Mouse (Mus musculus): Measurements from ENCODE around the gene Ubl4a. TPM values are rescaled to one million over a fixed set of nuclear protein-coding genes. Genes with fewer than 3 reads are reported as not detected.

The Ubl4a gene
- total RNA-seq (2014; rRNA removed) (14.0 and 17.0 TPM in 2 replicates), polyA plus RNA-seq (2012; rRNA removed) (29.2 and 33.6 TPM in 2 replicates)

GRCm38 (mm10) chrX:74372888-74373549 lies at the start of gene Ubl4a, which contains the start of gene Slc10a3:
Gene Ubl4a (minus strand): TSS chrX:74373218.
Gene Slc10a3 (minus strand): TSS chrX:74373349.
- H3K27ac ChIP-seq (replicated peaks; ENCODE audit: insufficient read depth, low read depth, low read length): peak within 1 kb of the TSS; percentile 29
- peak; percentile 76; the same call in 1 of the 2 replicates for TF ChIP-seq POLR2A (IDR thresholded peaks at IDR 0.05; ENCODE audit: extremely low read depth, insufficient read depth, low read length)
- TF ChIP-seq CTCF (IDR thresholded peaks at IDR 0.05; ENCODE audit: low read depth, low read length): no peak
- peak within 1 kb of the TSS; percentile 79 for H3K9ac ChIP-seq (ENCODE audit: low read depth, low read length)
- no peaks in the 10 kb centered on the region for H3K79me2 ChIP-seq (ENCODE audit: control insufficient read depth, insufficient read depth, low read length)
- DNase-seq (ENCODE audit: extremely low read depth, low read depth, low spot score): peak; percentile 90
- 1% methylated on average over 30 of the region's 32 CpGs for WGBS
- peaks cover 3% of the 10 kb centered on the region; the same call in 1 of the 2 replicates for H3K4me1 ChIP-seq (ENCODE audit: control insufficient read depth, insufficient read depth, low read length)
- no peaks in the 10 kb centered on the region for H3K36me3 ChIP-seq (ENCODE audit: control insufficient read depth, insufficient read depth, low read length)
- no peaks in the 10 kb centered on the region for H3K27me3 ChIP-seq (ENCODE audit: control insufficient read depth, insufficient read depth, low read length)
- H3K4me3 ChIP-seq (ENCODE audit: insufficient read depth, low read depth, low read length): peak within 1 kb of the TSS; percentile 80

GRCm38 (mm10) chrX:74413377-74413776 lies 40.4 kb upstream of the Ubl4a start:
- no peaks in the 10 kb centered on the region for H3K27me3 ChIP-seq (ENCODE audit: control insufficient read depth, insufficient read depth, low read length)
- DNase-seq (ENCODE audit: extremely low read depth, low read depth, low spot score): peak; percentile 48
- H3K4me1 ChIP-seq (ENCODE audit: control insufficient read depth, insufficient read depth, low read length): no peaks in the 10 kb centered on the region
- no peaks in the 10 kb centered on the region for H3K79me2 ChIP-seq (ENCODE audit: control insufficient read depth, insufficient read depth, low read length)
- TF ChIP-seq CTCF (IDR thresholded peaks at IDR 0.05; ENCODE audit: low read depth, low read length): peak; percentile 60
- no peak for TF ChIP-seq POLR2A (IDR thresholded peaks at IDR 0.05; ENCODE audit: extremely low read depth, insufficient read depth, low read length)
- H3K27ac ChIP-seq (replicated peaks; ENCODE audit: insufficient read depth, low read depth, low read length): no peak overlapping the region
- H3K4me3 ChIP-seq (ENCODE audit: insufficient read depth, low read depth, low read length): no peak overlapping the region
- no peak overlapping the region for H3K9ac ChIP-seq (ENCODE audit: low read depth, low read length)
- no peaks in the 10 kb centered on the region for H3K36me3 ChIP-seq (ENCODE audit: control insufficient read depth, insufficient read depth, low read length)

GRCm38 (mm10) chrX:74408340-74408739 lies 35.3 kb upstream of the Ubl4a start:
- DNase-seq (ENCODE audit: extremely low read depth, low read depth, low spot score): no peak
- H3K4me1 ChIP-seq (ENCODE audit: control insufficient read depth, insufficient read depth, low read length): no peaks in the 10 kb centered on the region
- H3K9ac ChIP-seq (ENCODE audit: low read depth, low read length): no peak overlapping the region
- no peak overlapping the region for H3K4me3 ChIP-seq (ENCODE audit: insufficient read depth, low read depth, low read length)
- H3K27ac ChIP-seq (replicated peaks; ENCODE audit: insufficient read depth, low read depth, low read length): no peak overlapping the region
- no peaks in the 10 kb centered on the region for H3K36me3 ChIP-seq (ENCODE audit: control insufficient read depth, insufficient read depth, low read length)
- no peaks in the 10 kb centered on the region for H3K79me2 ChIP-seq (ENCODE audit: control insufficient read depth, insufficient read depth, low read length)
- TF ChIP-seq POLR2A (IDR thresholded peaks at IDR 0.05; ENCODE audit: extremely low read depth, insufficient read depth, low read length) (no peak), CTCF (IDR thresholded peaks at IDR 0.05; ENCODE audit: low read depth, low read length) (no peak)
- WGBS: 90% methylated on average over 2 of the region's 2 CpGs
- H3K27me3 ChIP-seq (ENCODE audit: control insufficient read depth, insufficient read depth, low read length): no peaks in the 10 kb centered on the region

GRCm38 (mm10) chrX:74400136-74400535 lies 27.1 kb upstream of the Ubl4a start:
- no peak overlapping the region for H3K9ac ChIP-seq (ENCODE audit: low read depth, low read length)
- TF ChIP-seq POLR2A (IDR thresholded peaks at IDR 0.05; ENCODE audit: extremely low read depth, insufficient read depth, low read length): no peak
- H3K27me3 ChIP-seq (ENCODE audit: control insufficient read depth, insufficient read depth, low read length): no peaks in the 10 kb centered on the region
- DNase-seq (ENCODE audit: extremely low read depth, low read depth, low spot score): no peak
- WGBS: 86% methylated on average over 3 of the region's 3 CpGs
- no peaks in the 10 kb centered on the region for H3K36me3 ChIP-seq (ENCODE audit: control insufficient read depth, insufficient read depth, low read length)
- no peaks in the 10 kb centered on the region for H3K79me2 ChIP-seq (ENCODE audit: control insufficient read depth, insufficient read depth, low read length)
- no peak overlapping the region for H3K4me3 ChIP-seq (ENCODE audit: insufficient read depth, low read depth, low read length)
- no peak overlapping the region for H3K27ac ChIP-seq (replicated peaks; ENCODE audit: insufficient read depth, low read depth, low read length)
- no peaks in the 10 kb centered on the region for H3K4me1 ChIP-seq (ENCODE audit: control insufficient read depth, insufficient read depth, low read length)

- TF ChIP-seq POLR2A (IDR thresholded peaks at IDR 0.05; ENCODE audit: extremely low read depth, insufficient read depth, low read length) (peak; percentile 64), CTCF (IDR thresholded peaks at IDR 0.05; ENCODE audit: low read depth, low read length) (peak; percentile 59)
Observed at GRCm38 (mm10) chrX:74392535-74393443, 19.8 kb upstream of the Ubl4a start, which contains the start of the genes Fam3a and Ikbkg. Gene Fam3a (minus strand): TSS chrX:74393272. Gene Ikbkg (plus strand): TSS chrX:74393290.

More at GRCm38 (mm10) chrX:74392535-74393443, 19.8 kb upstream of the Ubl4a start, which contains the start of the genes Fam3a and Ikbkg:
- Histone ChIP-seq H3K9ac (ENCODE audit: low read depth, low read length) (peak within 1 kb of the TSS; percentile 76), H3K4me3 (ENCODE audit: insufficient read depth, low read depth, low read length) (peak within 1 kb of the TSS; percentile 88), H3K36me3 (ENCODE audit: control insufficient read depth, insufficient read depth, low read length) (no peaks in the 10 kb centered on the region; the same call in none of the 2 replicates), H3K4me1 (ENCODE audit: control insufficient read depth, insufficient read depth, low read length) (no peaks in the 10 kb centered on the region; the same call in 1 of the 2 replicates), H3K27ac (replicated peaks; ENCODE audit: insufficient read depth, low read depth, low read length) (peak within 1 kb of the TSS; percentile 67), H3K27me3 (ENCODE audit: control insufficient read depth, insufficient read depth, low read length) (no peaks in the 10 kb centered on the region), H3K79me2 (ENCODE audit: control insufficient read depth, insufficient read depth, low read length) (no peaks in the 10 kb centered on the region)
- WGBS: under 1% methylated on average over 30 of the region's 30 CpGs
- peak; percentile 80 for DNase-seq (ENCODE audit: extremely low read depth, low read depth, low spot score)

Data from liver, adult 2 months (tissue).